Mouse (Mus musculus) MN1 (cell line): Measurements from ENCODE around the gene Uggt1.

Experiments used
- DNase-seq: peaks from one replicate; pipeline ENCODE4 v3.0.0-alpha.2; 2016; ENCODE audit warnings: low spot score

The Uggt1 gene

GRCm38 (mm10) chr1:36173461-36173860, 71.1 kb downstream of the Uggt1 start:
- DNase-seq = peak; percentile 77

- DNase-seq = no peak
Measured at GRCm38 (mm10) chr1:36172941-36173340, 71.6 kb downstream of the Uggt1 start.

GRCm38 (mm10) chr1:36162687-36163086, 81.8 kb downstream of the Uggt1 start:
- DNase-seq = no peak

- DNase-seq = no peak
Measured at GRCm38 (mm10) chr1:36161208-36161607, 83.3 kb downstream of the Uggt1 start.

- DNase-seq = peak; percentile 29
Measured at GRCm38 (mm10) chr1:36160246-36160645, 84.3 kb downstream of the Uggt1 start.

GRCm38 (mm10) chr1:36149411-36149810, 95.1 kb downstream of the Uggt1 start:
- DNase-seq = peak; percentile 48

- no peak for DNase-seq
Measured at GRCm38 (mm10) chr1:36148809-36149208, 95.7 kb downstream of the Uggt1 start.

GRCm38 (mm10) chr1:36145050-36145449, 99.5 kb downstream of the Uggt1 start:
- peak; percentile 60 for DNase-seq

- no peak for DNase-seq
Measured at GRCm38 (mm10) chr1:36140311-36140710, 104.2 kb downstream of the Uggt1 start.

GRCm38 (mm10) chr1:36134584-36134983, 109.9 kb downstream of the Uggt1 start:
- DNase-seq = peak; percentile 89

GRCm38 (mm10) chr1:36133647-36134046, 110.9 kb downstream of the Uggt1 start:
- no peak for DNase-seq

GRCm38 (mm10) chr1:36133041-36133440, 111.5 kb downstream of the Uggt1 start:
- no peak for DNase-seq

- no peak for DNase-seq
Measured at GRCm38 (mm10) chr1:36132211-36132610, 112.3 kb downstream of the Uggt1 start.

- DNase-seq = no peak
Measured at GRCm38 (mm10) chr1:36131766-36132165, 112.8 kb downstream of the Uggt1 start.

GRCm38 (mm10) chr1:36131154-36131553, 113.4 kb downstream of the Uggt1 start:
- no peak for DNase-seq

- peak; percentile 93 for DNase-seq
Measured at GRCm38 (mm10) chr1:36130307-36131035, 114.0 kb downstream of the Uggt1 start.

- no peak for DNase-seq
Measured at GRCm38 (mm10) chr1:36129881-36130280, 114.6 kb downstream of the Uggt1 start.

- DNase-seq = peak; percentile 71
Measured at GRCm38 (mm10) chr1:36129126-36129525, 115.4 kb downstream of the Uggt1 start.

GRCm38 (mm10) chr1:36125076-36125475, 119.4 kb downstream of the Uggt1 start:
- no peak for DNase-seq

- DNase-seq = no peak
Measured at GRCm38 (mm10) chr1:36121172-36121571, 123.3 kb downstream of the Uggt1 start.

GRCm38 (mm10) chr1:36119426-36119825, 125.1 kb downstream of the Uggt1 start:
- DNase-seq = no peak

- no peak for DNase-seq
Measured at GRCm38 (mm10) chr1:36118958-36119357, 125.6 kb downstream of the Uggt1 start.

GRCm38 (mm10) chr1:36118061-36118685, 126.3 kb downstream of the Uggt1 start:
- DNase-seq = no peak

GRCm38 (mm10) chr1:36116488-36116887, 128.0 kb downstream of the Uggt1 start:
- peak; percentile 62 for DNase-seq
